In genomic region chr9:79526390-79526789, GRCm38 (mm10) we compare ENCODE assay signal across 13 mouse cellular contexts.
DNase-seq lines count a peak whose midpoint lies in the region; ATAC-seq lines count a peak whose summit lies in the region.
"Had no signal": no experiment of that assay in that cellular context is flagged by ENCODE, and none has a peak within 500 bp of the region (broad histone marks: within the 10 kb centered on the region; RNA-seq: fewer than 3 reads in every experiment).

No protein-coding gene starts in this region.

- H3K27ac ChIP-seq in kidney, embryonic 15.5 days: no peak overlapping the region
- no peak overlapping the region for H3K27ac ChIP-seq in limb, embryonic 13.5 days
- H3K27ac ChIP-seq in limb, embryonic 10.5 days: no peak overlapping the region
- no peak overlapping the region for H3K27ac ChIP-seq in neural tube, embryonic 15.5 days (replicated peaks)
- H3K27ac ChIP-seq: liver, embryonic 14.5 days had no signal

- no peak for DNase-seq in kidney, postnatal 25 days
- DNase-seq in limb, embryonic 10.5 days (ENCODE audit: low spot score): no peak
- DNase-seq in frontal cortex, postnatal 36 days (ENCODE audit: low spot score in 2 of 2): peak; percentile 17 to 54
- DNase-seq in right cerebral cortex, postnatal 4 days: peak; percentile 9
- DNase-seq in cerebellum, postnatal 14 days: no peak
- DNase-seq: adrenal gland, adult 2 months; cerebellum, adult 18-20 months; retina, postnatal 1 day; thymus, adult 18-20 months had no signal

- no peak overlapping the region for H3K4me2 ChIP-seq in kidney, embryonic 15.5 days
- H3K4me2 ChIP-seq in limb, embryonic 13.5 days (replicated peaks): no peak overlapping the region
- no peak overlapping the region for H3K4me2 ChIP-seq in neural tube, embryonic 15.5 days

- 15% methylated on average over 6 of the region's 6 CpGs for WGBS in kidney, embryonic 15.5 days
- 50% methylated on average over 6 of the region's 6 CpGs for WGBS in limb, embryonic 13.5 days
- 63% methylated on average over 6 of the region's 6 CpGs for WGBS in limb, embryonic 10.5 days
- 83% methylated on average over 6 of the region's 6 CpGs for WGBS in neural tube, embryonic 15.5 days

- no peaks in the 10 kb centered on the region for H3K9me3 ChIP-seq in kidney, embryonic 15.5 days (replicated peaks)
- no peaks in the 10 kb centered on the region for H3K9me3 ChIP-seq in limb, embryonic 13.5 days
- no peaks in the 10 kb centered on the region for H3K9me3 ChIP-seq in limb, embryonic 10.5 days (replicated peaks)
- no peaks in the 10 kb centered on the region for H3K9me3 ChIP-seq in neural tube, embryonic 15.5 days (replicated peaks)

- H3K4me1 ChIP-seq in kidney, embryonic 15.5 days: 0 out of 2 replicates have a peak, but pooled peaks cover 4% of the 10 kb centered on the region
- peaks cover 17% of the 10 kb centered on the region for H3K4me1 ChIP-seq in limb, embryonic 13.5 days
- peaks cover 6% of the 10 kb centered on the region; the same call in 1 of the 2 replicates for H3K4me1 ChIP-seq in limb, embryonic 10.5 days
- H3K4me1 ChIP-seq in neural tube, embryonic 15.5 days: no peaks in the 10 kb centered on the region

- no peak overlapping the region for H3K9ac ChIP-seq in kidney, embryonic 15.5 days
- no peak overlapping the region for H3K9ac ChIP-seq in limb, embryonic 13.5 days
- H3K9ac ChIP-seq in neural tube, embryonic 15.5 days (replicated peaks): no peak overlapping the region
- H3K9ac ChIP-seq: liver, embryonic 14.5 days had no signal

- no peak overlapping the region for H3K4me3 ChIP-seq in kidney, embryonic 15.5 days (replicated peaks)
- no peak overlapping the region for H3K4me3 ChIP-seq in limb, embryonic 13.5 days
- H3K4me3 ChIP-seq in limb, embryonic 10.5 days: no peak overlapping the region
- H3K4me3 ChIP-seq in neural tube, embryonic 15.5 days (replicated peaks): no peak overlapping the region

- no peaks in the 10 kb centered on the region for H3K27me3 ChIP-seq in kidney, embryonic 15.5 days
- no peaks in the 10 kb centered on the region for H3K27me3 ChIP-seq in limb, embryonic 13.5 days
- no peaks in the 10 kb centered on the region for H3K27me3 ChIP-seq in limb, embryonic 10.5 days (ENCODE audit: low read depth, poor library complexity, severe bottlenecking)
- H3K27me3 ChIP-seq in neural tube, embryonic 15.5 days (replicated peaks): no peaks in the 10 kb centered on the region

- no peaks in the 10 kb centered on the region for H3K36me3 ChIP-seq in kidney, embryonic 15.5 days
- no peaks in the 10 kb centered on the region for H3K36me3 ChIP-seq in limb, embryonic 13.5 days
- H3K36me3 ChIP-seq in limb, embryonic 10.5 days: no peaks in the 10 kb centered on the region
- no peaks in the 10 kb centered on the region for H3K36me3 ChIP-seq in neural tube, embryonic 15.5 days

- ATAC-seq in kidney, embryonic 15.5 days (replicated peaks; ENCODE audit: low FRiP score): 0 out of 2 replicates have a peak, but pooled peaks have one; percentile 35
- ATAC-seq in limb, embryonic 13.5 days (ENCODE audit: low FRiP score, low read depth): peak; percentile 57
- no peak for ATAC-seq in neural tube, embryonic 15.5 days (ENCODE audit: low FRiP score)

Comparison
In these comparisons a context has a peak if more than half of its experiments do, and no peak if none do; other contexts are left out.
1. DNase-seq: peak in frontal cortex, postnatal 36 days (2 of 2) and right cerebral cortex, postnatal 4 days (single experiment); none in kidney, postnatal 25 days (0 of 2), limb, embryonic 10.5 days (single experiment) and cerebellum, postnatal 14 days (0 of 2).